Mouse (Mus musculus) E14TG2a.4 (cell line): Measurements from ENCODE around the gene Abca4.

Experiments used
- CTCF ChIP-seq: conservative IDR thresholded peaks from 2 replicates; pipeline ENCODE4 v1.5.1; 2014; ENCODE audit warnings: low read length
- NANOG ChIP-seq: IDR thresholded peaks from 2 replicates; pipeline ENCODE4 v1.6.1; 2014; ENCODE audit warnings: borderline replicate concordance, low read length, mixed read lengths

DNA sequence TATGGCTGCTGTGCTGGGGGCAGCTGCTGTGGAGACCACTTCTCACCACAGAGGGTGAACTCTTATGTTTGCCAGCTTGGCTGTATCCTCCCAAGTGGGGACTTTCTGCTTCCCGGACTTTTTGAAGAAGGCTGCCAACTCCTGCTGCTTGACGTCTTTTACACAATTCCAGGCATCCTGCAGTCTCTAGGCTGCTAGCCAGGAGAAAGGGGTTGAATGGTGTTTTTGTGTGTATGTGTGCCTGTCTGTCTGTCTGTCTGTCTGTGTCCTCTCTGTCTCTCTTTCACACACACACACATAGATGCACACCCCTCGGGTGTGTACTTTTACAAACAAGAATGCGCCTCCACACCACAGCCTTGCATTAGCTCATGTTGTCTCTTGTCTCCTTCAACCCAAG is 108.2 kb downstream of the Abca4 start:
- TF ChIP-seq CTCF (no peak), NANOG (no peak)
